Mouse (Mus musculus) urinary bladder, adult 18-20 months (tissue): ENCODE data around the gene Intu.

Experiments
- DNase-seq, 2 experiments: peaks; one replicate each; pipeline ENCODE4 v3.0.0; 2022; ENCODE audit warnings: low spot score in 2 of 2, mixed read lengths in 2 of 2

Intu gene

GRCm38 (mm10) chr3:40683171-40683570 lies 152.1 kb downstream of the Intu start:
- DNase-seq, result no peak

GRCm38 (mm10) chr3:40685855-40686515 lies 154.9 kb downstream of the Intu start:
- no peak for DNase-seq

GRCm38 (mm10) chr3:40686836-40687235 lies 155.8 kb downstream of the Intu start:
- DNase-seq, result no peak

- no peak for DNase-seq
Observed at GRCm38 (mm10) chr3:40687588-40687987, 156.5 kb downstream of the Intu start.

GRCm38 (mm10) chr3:40691566-40691965 lies 160.5 kb downstream of the Intu start:
- no peak for DNase-seq

GRCm38 (mm10) chr3:40693435-40693834 lies 162.3 kb downstream of the Intu start:
- no peak for DNase-seq

- DNase-seq, result no peak
Observed at GRCm38 (mm10) chr3:40693960-40694359, 162.9 kb downstream of the Intu start.

GRCm38 (mm10) chr3:40694438-40694837 lies 163.4 kb downstream of the Intu start:
- DNase-seq, result no peak

- DNase-seq, result no peak
Observed at GRCm38 (mm10) chr3:40695162-40695561, 164.1 kb downstream of the Intu start.

GRCm38 (mm10) chr3:40698834-40699233 lies 167.7 kb downstream of the Intu start:
- DNase-seq, result no peak

- DNase-seq, result no peak
Observed at GRCm38 (mm10) chr3:40704816-40705430, 173.8 kb downstream of the Intu start.

- no peak for DNase-seq
Observed at GRCm38 (mm10) chr3:40708655-40709054, 177.6 kb downstream of the Intu start, which contains the start of gene Slc25a31. Gene Slc25a31, plus strand, starts transcription at chr3:40708855.

GRCm38 (mm10) chr3:40716056-40716455 lies 185.0 kb downstream of the Intu start:
- no peak for DNase-seq

- DNase-seq, result no peak
Observed at GRCm38 (mm10) chr3:40719022-40719421, 187.9 kb downstream of the Intu start.

GRCm38 (mm10) chr3:40738381-40738912 lies 207.4 kb downstream of the Intu start:
- no peak for DNase-seq

GRCm38 (mm10) chr3:40744024-40744835 lies 213.1 kb downstream of the Intu start, which contains the start of gene Hspa4l:
Gene Hspa4l, plus strand, starts transcription at chr3:40744495.
- DNase-seq, result no peak

GRCm38 (mm10) chr3:40744836-40745660 lies 214.0 kb downstream of the Intu start:
- DNase-seq, result peak; percentile 86

- no peak for DNase-seq
Observed at GRCm38 (mm10) chr3:40745661-40746547, 214.8 kb downstream of the Intu start.
